Comparison of ENCODE assay signal across 10 mouse cellular contexts in genomic region chr7:110298090-110298489, GRCm38 (mm10).
DNase-seq lines count a peak whose midpoint lies in the region; ATAC-seq lines count a peak whose summit lies in the region.
"Had no signal": no experiment of that assay in that cellular context is flagged by ENCODE, and none has a peak within 500 bp of the region (broad histone marks: within the 10 kb centered on the region; RNA-seq: fewer than 3 reads in every experiment).

No protein-coding gene starts in this region.

- no peaks in the 10 kb centered on the region for H3K27me3 ChIP-seq in hindbrain, embryonic 10.5 days (ENCODE audit: insufficient read depth, poor library complexity, severe bottlenecking)
- no peaks in the 10 kb centered on the region for H3K27me3 ChIP-seq in hindbrain, embryonic 14.5 days (ENCODE audit: control insufficient read depth, insufficient read depth, low read length)
- no peaks in the 10 kb centered on the region for H3K27me3 ChIP-seq in embryonic facial prominence, embryonic 10.5 days (replicated peaks; ENCODE audit: low read depth, poor library complexity, severe bottlenecking)
- H3K27me3 ChIP-seq in hindbrain, embryonic 13.5 days = no peaks in the 10 kb centered on the region
- no peaks in the 10 kb centered on the region for H3K27me3 ChIP-seq in limb, embryonic 11.5 days (ENCODE audit: control insufficient read depth, insufficient read depth, low read length)

- H3K9ac ChIP-seq in hindbrain, embryonic 14.5 days = no peak overlapping the region
- H3K9ac ChIP-seq in hindbrain, embryonic 13.5 days = no peak overlapping the region
- H3K9ac ChIP-seq in limb, embryonic 11.5 days (ENCODE audit: low read length) = peak overlapping the region; percentile 40; the same call in 1 of the 2 replicates

- no peaks in the 10 kb centered on the region for H3K36me3 ChIP-seq in hindbrain, embryonic 10.5 days
- no peaks in the 10 kb centered on the region for H3K36me3 ChIP-seq in hindbrain, embryonic 14.5 days (replicated peaks; ENCODE audit: control insufficient read depth, insufficient read depth)
- no peaks in the 10 kb centered on the region for H3K36me3 ChIP-seq in embryonic facial prominence, embryonic 10.5 days (replicated peaks)
- no peaks in the 10 kb centered on the region for H3K36me3 ChIP-seq in hindbrain, embryonic 13.5 days
- no peaks in the 10 kb centered on the region for H3K36me3 ChIP-seq in limb, embryonic 11.5 days (ENCODE audit: control insufficient read depth, insufficient read depth, low read length)

- peak overlapping the region; percentile 82 for H3K27ac ChIP-seq in hindbrain, embryonic 10.5 days
- H3K27ac ChIP-seq in hindbrain, embryonic 14.5 days = no peak overlapping the region
- H3K27ac ChIP-seq in embryonic facial prominence, embryonic 10.5 days (replicated peaks) = peak overlapping the region; percentile 87
- H3K27ac ChIP-seq in hindbrain, embryonic 13.5 days = peak overlapping the region; percentile 48; the same call in 1 of the 2 replicates
- peak overlapping the region; percentile 94 for H3K27ac ChIP-seq in limb, embryonic 11.5 days (replicated peaks; ENCODE audit: low read depth, low read length)

- ATAC-seq in hindbrain, embryonic 14.5 days (ENCODE audit: low FRiP score) = no peak
- ATAC-seq in hindbrain, embryonic 13.5 days (ENCODE audit: low FRiP score) = no peak
- no peak for ATAC-seq in limb, embryonic 11.5 days (ENCODE audit: insufficient number of reproducible peaks, low FRiP score, low TSS enrichment, low read depth)
- no peak for ATAC-seq in inflammation-experienced regulatory T-cells, adult 6 months
- ATAC-seq: forebrain, embryonic 14.5 days had no signal

- peaks cover 31% of the 10 kb centered on the region for H3K4me1 ChIP-seq in hindbrain, embryonic 10.5 days (replicated peaks)
- 0 out of 2 replicates have a peak, but pooled peaks cover 4% of the 10 kb centered on the region for H3K4me1 ChIP-seq in hindbrain, embryonic 14.5 days (replicated peaks; ENCODE audit: control insufficient read depth, insufficient read depth, low read length)
- H3K4me1 ChIP-seq in embryonic facial prominence, embryonic 10.5 days = peaks cover 31% of the 10 kb centered on the region
- peaks cover 12% of the 10 kb centered on the region for H3K4me1 ChIP-seq in hindbrain, embryonic 13.5 days (replicated peaks)
- peaks cover 17% of the 10 kb centered on the region for H3K4me1 ChIP-seq in limb, embryonic 11.5 days (ENCODE audit: control insufficient read depth, insufficient read depth, low read length)

- H3K9me3 ChIP-seq in hindbrain, embryonic 10.5 days = peaks cover under 1% of the 10 kb centered on the region; the same call in 1 of the 2 replicates
- no peaks in the 10 kb centered on the region for H3K9me3 ChIP-seq in hindbrain, embryonic 14.5 days (ENCODE audit: control insufficient read depth, low read length)
- no peaks in the 10 kb centered on the region for H3K9me3 ChIP-seq in embryonic facial prominence, embryonic 10.5 days
- H3K9me3 ChIP-seq in hindbrain, embryonic 13.5 days = 0 out of 2 replicates have a peak, but pooled peaks cover under 1% of the 10 kb centered on the region
- H3K9me3 ChIP-seq in limb, embryonic 11.5 days (ENCODE audit: control insufficient read depth, low read length) = no peaks in the 10 kb centered on the region

- no peak for DNase-seq in hindbrain, embryonic 10.5 days (ENCODE audit: low spot score)
- no peak for DNase-seq in hindbrain, embryonic 14.5 days (ENCODE audit: low spot score)
- DNase-seq in embryonic facial prominence, embryonic 10.5 days (ENCODE audit: low spot score) = peak; percentile 25
- no peak for DNase-seq in limb, embryonic 11.5 days (ENCODE audit: low spot score)
- DNase-seq in adrenal gland, postnatal 10 days = no peak
- DNase-seq: cerebellum, adult 11-12 months; lung, adult 2 months had no signal

- H3K4me3 ChIP-seq in hindbrain, embryonic 10.5 days = no peak overlapping the region
- H3K4me3 ChIP-seq in hindbrain, embryonic 14.5 days (replicated peaks; ENCODE audit: low read length) = no peak overlapping the region
- no peak overlapping the region for H3K4me3 ChIP-seq in embryonic facial prominence, embryonic 10.5 days
- no peak overlapping the region for H3K4me3 ChIP-seq in hindbrain, embryonic 13.5 days
- no peak overlapping the region for H3K4me3 ChIP-seq in limb, embryonic 11.5 days (ENCODE audit: low read depth, low read length)

- WGBS in hindbrain, embryonic 10.5 days = 77% methylated on average over 7 of the region's 7 CpGs
- 86% methylated on average over 7 of the region's 7 CpGs for WGBS in hindbrain, embryonic 14.5 days
- 73% methylated on average over 7 of the region's 7 CpGs for WGBS in embryonic facial prominence, embryonic 10.5 days
- WGBS in hindbrain, embryonic 13.5 days = 86% methylated on average over 7 of the region's 7 CpGs
- WGBS in limb, embryonic 11.5 days = 83% methylated on average over 7 of the region's 7 CpGs

- no peak overlapping the region for H3K4me2 ChIP-seq in hindbrain, embryonic 14.5 days (replicated peaks)
- H3K4me2 ChIP-seq in hindbrain, embryonic 13.5 days = no peak overlapping the region
- H3K4me2 ChIP-seq in limb, embryonic 11.5 days (ENCODE audit: low read depth, severe bottlenecking) = no peak overlapping the region
